Mouse (Mus musculus): ENCODE results near the gene Tmem132c. TPM values are rescaled to one million over a fixed set of nuclear protein-coding genes. Genes with fewer than 3 reads are reported as not detected.

Gene Tmem132c
- polyA plus RNA-seq, 1 experiment, result 0.06 TPM

DNA sequence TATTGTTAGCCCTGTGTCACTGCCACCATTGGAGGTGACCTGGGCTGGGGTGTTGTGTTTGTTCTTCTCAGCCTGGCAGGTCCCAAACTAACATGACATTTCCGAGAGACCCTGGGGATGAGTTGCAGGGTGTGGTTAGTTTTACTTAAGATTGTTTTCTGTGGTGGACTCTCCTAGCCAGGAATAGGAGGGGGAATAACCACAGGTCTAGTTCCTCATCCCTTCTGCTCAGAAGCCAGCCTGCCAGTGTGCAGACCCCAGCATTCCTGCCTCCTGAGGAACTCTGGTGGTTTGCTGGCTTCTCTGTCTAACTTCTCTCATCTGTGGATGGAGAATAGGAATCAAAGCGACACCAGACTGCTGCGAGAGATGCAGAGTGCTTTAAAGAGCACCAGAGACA is 240.7 kb downstream of the Tmem132c start:
- Histone ChIP-seq H3K79me2 (ENCODE audit: control insufficient read depth, insufficient read depth) (no peaks in the 10 kb centered on the region), H3K79me3 (ENCODE audit: low read depth) (no peaks in the 10 kb centered on the region), H3K36me3 (ENCODE audit: control insufficient read depth, insufficient read depth) (no peaks in the 10 kb centered on the region), H3K4me3 (ENCODE audit: insufficient read depth, poor library complexity, severe bottlenecking) (no peak overlapping the region), H3ac (ENCODE audit: control insufficient read depth, insufficient read length, low read depth) (no peak overlapping the region), H3K27me3 (ENCODE audit: control insufficient read depth, insufficient read depth, insufficient read length) (no peaks in the 10 kb centered on the region)
- TF ChIP-seq CEBPB (IDR thresholded peaks at IDR 0.05; ENCODE audit: low read depth) (no peak), MYOD1 (IDR thresholded peaks at IDR 0.05; ENCODE audit: control insufficient read depth, insufficient read length, low read depth) (no peak)

DNA sequence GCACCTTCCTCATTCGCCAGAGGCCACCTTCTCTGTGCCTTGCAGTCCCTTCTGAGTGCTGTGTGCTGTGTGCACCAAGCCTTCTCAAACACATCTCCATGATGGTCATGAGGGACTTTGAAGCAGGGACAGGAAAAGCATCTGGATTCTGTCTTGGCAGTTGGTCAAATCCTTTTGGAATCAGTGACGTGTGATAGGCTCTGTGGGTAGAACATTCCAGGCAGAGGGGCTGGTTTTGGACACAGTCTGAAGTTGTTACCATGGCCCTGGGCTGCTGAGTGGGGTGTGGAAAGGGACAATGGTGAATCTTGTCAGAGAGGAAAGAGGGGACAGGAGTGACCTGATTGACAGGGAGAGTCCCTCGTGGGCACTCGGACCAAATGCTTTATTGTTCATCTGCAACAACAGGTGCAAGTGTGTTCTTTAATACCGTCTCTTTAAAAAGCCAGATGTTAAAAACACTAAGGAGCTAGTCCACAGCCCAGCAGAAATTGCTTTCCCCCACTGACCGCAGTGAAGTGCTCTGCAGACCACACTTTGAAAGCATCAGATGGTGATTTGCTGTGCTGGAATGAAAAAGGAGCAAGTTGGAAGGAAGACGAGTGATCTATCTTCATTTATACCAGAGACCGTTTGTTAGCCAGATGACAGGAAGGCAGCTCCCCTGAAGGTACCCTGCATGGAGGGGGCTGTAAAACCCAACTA is 242.5 kb downstream of the Tmem132c start:
- H3K36me3 ChIP-seq (ENCODE audit: control insufficient read depth, insufficient read depth), result no peaks in the 10 kb centered on the region
- H3K79me2 ChIP-seq (ENCODE audit: control insufficient read depth, insufficient read depth), result no peaks in the 10 kb centered on the region
- no peak overlapping the region for H3K4me3 ChIP-seq (ENCODE audit: insufficient read depth, poor library complexity, severe bottlenecking)
- no peak overlapping the region for H3ac ChIP-seq (ENCODE audit: control insufficient read depth, insufficient read length, low read depth)
- H3K79me3 ChIP-seq (ENCODE audit: low read depth), result no peaks in the 10 kb centered on the region
- TF ChIP-seq MYOG (IDR thresholded peaks at IDR 0.05; ENCODE audit: control insufficient read depth, extremely low read depth, insufficient read length) (no peak), MYOD1 (IDR thresholded peaks at IDR 0.05; ENCODE audit: control insufficient read depth, insufficient read length, low read depth) (no peak), FOSL1 (IDR thresholded peaks at IDR 0.05; ENCODE audit: insufficient read depth, low read length, poor library complexity, severe bottlenecking) (no peak)
- H3K27me3 ChIP-seq (ENCODE audit: control insufficient read depth, insufficient read depth, insufficient read length), result no peaks in the 10 kb centered on the region

DNA sequence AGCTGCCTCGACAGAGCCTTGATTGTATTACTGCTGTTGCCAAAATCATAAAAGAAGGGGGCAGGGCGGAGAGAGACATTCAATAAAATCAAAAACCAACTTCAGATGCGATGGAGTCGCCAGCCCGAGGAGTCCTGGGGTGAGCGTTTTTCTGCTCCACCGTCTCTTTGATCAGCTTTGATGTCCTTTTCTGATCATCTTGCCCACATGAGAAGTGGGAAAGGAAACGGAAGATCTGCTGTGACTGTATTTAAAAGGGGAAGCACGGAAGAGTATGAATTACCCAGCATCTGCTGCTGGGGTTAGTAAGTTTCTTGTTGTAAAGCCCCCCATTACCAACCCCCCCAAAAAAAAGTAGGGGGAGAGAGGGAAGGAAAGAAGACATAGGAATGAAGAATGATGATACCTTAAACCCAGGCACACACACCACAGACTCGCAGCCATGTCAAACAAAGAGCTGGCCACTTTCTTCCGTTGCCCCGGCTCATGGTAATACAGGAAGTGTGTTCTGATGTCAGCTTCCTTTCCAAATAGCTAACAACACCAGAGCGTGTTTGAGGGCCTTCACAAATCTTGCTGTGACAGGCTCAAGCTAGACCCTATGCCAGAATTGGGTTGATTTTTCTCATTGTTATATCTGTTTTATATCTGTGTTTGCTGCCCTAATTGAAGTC is 243.3 kb downstream of the Tmem132c start:
- Histone ChIP-seq H3K79me3 (ENCODE audit: low read depth) (no peaks in the 10 kb centered on the region), H3K36me3 (ENCODE audit: control insufficient read depth, insufficient read depth) (no peaks in the 10 kb centered on the region), H3K79me2 (ENCODE audit: control insufficient read depth, insufficient read depth) (no peaks in the 10 kb centered on the region), H3K27me3 (ENCODE audit: control insufficient read depth, insufficient read depth, insufficient read length) (no peaks in the 10 kb centered on the region), H3ac (ENCODE audit: control insufficient read depth, insufficient read length, low read depth) (no peak overlapping the region), H3K4me3 (ENCODE audit: insufficient read depth, poor library complexity, severe bottlenecking) (no peak overlapping the region)
- TF ChIP-seq CTCF (IDR thresholded peaks at IDR 0.05; ENCODE audit: control insufficient read depth, insufficient read depth, insufficient read length) (no peak), MYOD1 (IDR thresholded peaks at IDR 0.05; ENCODE audit: control insufficient read depth, insufficient read length, low read depth) (no peak), USF1 (IDR thresholded peaks at IDR 0.05; ENCODE audit: low read depth) (no peak), FOSL1 (IDR thresholded peaks at IDR 0.05; ENCODE audit: insufficient read depth, low read length, poor library complexity, severe bottlenecking) (no peak), MYOG (IDR thresholded peaks at IDR 0.05; ENCODE audit: control insufficient read depth, extremely low read depth, insufficient read length) (no peak), CEBPB (IDR thresholded peaks at IDR 0.05; ENCODE audit: low read depth) (no peak), MAX (IDR thresholded peaks at IDR 0.05) (no peak)

DNA sequence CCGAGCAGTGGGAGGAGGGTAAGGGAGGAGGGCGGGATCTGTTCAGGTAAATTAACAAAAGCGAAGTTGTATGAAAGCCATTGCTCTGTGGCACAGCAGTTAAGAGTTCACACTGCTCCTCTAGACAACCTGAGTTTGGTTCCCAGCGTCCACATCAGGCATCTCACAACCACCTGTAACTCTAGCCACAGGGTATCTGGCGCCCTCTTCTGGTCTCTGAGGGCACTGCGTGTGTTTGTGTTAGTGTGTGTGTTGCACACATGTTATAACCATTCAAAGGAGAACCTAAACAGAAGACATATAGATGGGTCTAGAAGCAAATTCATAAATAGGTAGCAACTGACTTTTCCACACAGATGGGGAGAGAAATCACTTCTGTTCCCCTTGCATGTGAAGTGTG is 245.6 kb downstream of the Tmem132c start:
- Histone ChIP-seq H3K36me3 (ENCODE audit: control insufficient read depth, insufficient read depth) (no peaks in the 10 kb centered on the region), H3K4me3 (ENCODE audit: insufficient read depth, poor library complexity, severe bottlenecking) (no peak overlapping the region), H3K79me3 (ENCODE audit: low read depth) (no peaks in the 10 kb centered on the region), H3K27me3 (ENCODE audit: control insufficient read depth, insufficient read depth, insufficient read length) (no peaks in the 10 kb centered on the region), H3K79me2 (ENCODE audit: control insufficient read depth, insufficient read depth) (no peaks in the 10 kb centered on the region), H3ac (ENCODE audit: control insufficient read depth, insufficient read length, low read depth) (no peak overlapping the region)
- TF ChIP-seq MYOD1 (IDR thresholded peaks at IDR 0.05; ENCODE audit: control insufficient read depth, insufficient read length, low read depth) (no peak), USF1 (IDR thresholded peaks at IDR 0.05; ENCODE audit: low read depth) (no peak), MYOG (IDR thresholded peaks at IDR 0.05; ENCODE audit: control insufficient read depth, extremely low read depth, insufficient read length) (no peak), MAX (IDR thresholded peaks at IDR 0.05) (no peak)

DNA sequence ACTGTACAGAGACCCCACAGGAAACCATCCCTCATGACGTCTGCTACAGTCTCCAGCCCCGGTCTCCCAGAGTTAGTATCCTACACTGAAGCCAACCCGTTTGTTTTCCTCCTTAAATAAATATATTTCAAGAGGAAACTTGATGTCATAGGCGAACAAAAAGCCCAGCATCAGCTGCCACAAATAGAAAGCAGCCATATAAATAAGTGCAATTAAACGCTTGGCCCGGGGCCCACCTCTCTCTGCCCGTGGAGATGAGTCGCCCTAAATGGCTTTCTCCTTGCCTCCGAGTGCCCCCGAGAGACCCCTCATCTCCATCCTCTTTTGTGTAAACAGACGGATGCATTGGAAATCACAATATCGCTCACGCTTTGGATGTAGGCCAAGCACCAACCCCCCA is 247.1 kb downstream of the Tmem132c start:
- no peaks in the 10 kb centered on the region for H3K79me2 ChIP-seq (ENCODE audit: control insufficient read depth, insufficient read depth)
- no peak overlapping the region for H3K4me3 ChIP-seq (ENCODE audit: insufficient read depth, poor library complexity, severe bottlenecking)
- H3K27me3 ChIP-seq (ENCODE audit: control insufficient read depth, insufficient read depth, insufficient read length), result no peaks in the 10 kb centered on the region
- no peak for TF ChIP-seq FOSL1 (IDR thresholded peaks at IDR 0.05; ENCODE audit: insufficient read depth, low read length, poor library complexity, severe bottlenecking)
- no peak for TF ChIP-seq MAX (IDR thresholded peaks at IDR 0.05)
- TF ChIP-seq USF1 (IDR thresholded peaks at IDR 0.05; ENCODE audit: low read depth), result no peak
- no peak for TF ChIP-seq CTCF (IDR thresholded peaks at IDR 0.05; ENCODE audit: control insufficient read depth, insufficient read depth, insufficient read length)
- no peak for TF ChIP-seq MYOD1 (IDR thresholded peaks at IDR 0.05; ENCODE audit: control insufficient read depth, insufficient read length, low read depth)
- TF ChIP-seq MYOG (IDR thresholded peaks at IDR 0.05; ENCODE audit: control insufficient read depth, extremely low read depth, insufficient read length), result no peak
- no peak for TF ChIP-seq CEBPB (IDR thresholded peaks at IDR 0.05; ENCODE audit: low read depth)
- no peaks in the 10 kb centered on the region for H3K79me3 ChIP-seq (ENCODE audit: low read depth)
- no peak overlapping the region for H3ac ChIP-seq (ENCODE audit: control insufficient read depth, insufficient read length, low read depth)
- no peaks in the 10 kb centered on the region for H3K36me3 ChIP-seq (ENCODE audit: control insufficient read depth, insufficient read depth)

DNA sequence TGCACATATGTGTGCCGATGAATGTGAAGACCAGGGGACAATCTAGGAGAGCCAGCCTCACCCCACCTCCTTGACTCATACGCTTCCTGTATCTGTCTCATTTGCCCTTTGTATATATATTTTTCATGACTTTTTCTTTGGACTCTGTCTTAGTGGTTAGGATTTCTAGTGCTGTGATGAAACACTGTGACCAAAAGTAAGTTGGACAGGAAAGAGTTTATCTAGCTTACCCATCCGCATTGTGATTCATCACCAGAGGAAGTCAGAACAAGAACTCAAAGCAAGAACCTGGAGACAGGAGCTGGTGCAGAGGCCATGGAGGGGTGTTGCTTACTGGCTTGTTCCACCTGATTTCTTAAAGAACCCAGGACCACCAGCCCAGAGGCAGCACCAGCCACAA is 250.1 kb downstream of the Tmem132c start:
- no peak overlapping the region for H3ac ChIP-seq (ENCODE audit: control insufficient read depth, insufficient read length, low read depth)
- no peaks in the 10 kb centered on the region for H3K36me3 ChIP-seq (ENCODE audit: control insufficient read depth, insufficient read depth)
- no peak overlapping the region for H3K4me3 ChIP-seq (ENCODE audit: insufficient read depth, poor library complexity, severe bottlenecking)
- no peak for TF ChIP-seq CEBPB (IDR thresholded peaks at IDR 0.05; ENCODE audit: low read depth)
- no peak for TF ChIP-seq FOSL1 (IDR thresholded peaks at IDR 0.05; ENCODE audit: insufficient read depth, low read length, poor library complexity, severe bottlenecking)
- TF ChIP-seq MYOD1 (IDR thresholded peaks at IDR 0.05; ENCODE audit: control insufficient read depth, insufficient read length, low read depth), result no peak
- no peak for TF ChIP-seq MAX (IDR thresholded peaks at IDR 0.05)
- no peak for TF ChIP-seq MYOG (IDR thresholded peaks at IDR 0.05; ENCODE audit: control insufficient read depth, extremely low read depth, insufficient read length)
- no peak for TF ChIP-seq CTCF (IDR thresholded peaks at IDR 0.05; ENCODE audit: control insufficient read depth, insufficient read depth, insufficient read length)
- no peak for TF ChIP-seq USF1 (IDR thresholded peaks at IDR 0.05; ENCODE audit: low read depth)
- H3K27me3 ChIP-seq (ENCODE audit: control insufficient read depth, insufficient read depth, insufficient read length), result no peaks in the 10 kb centered on the region
- H3K79me3 ChIP-seq (ENCODE audit: low read depth), result no peaks in the 10 kb centered on the region
- no peaks in the 10 kb centered on the region for H3K79me2 ChIP-seq (ENCODE audit: control insufficient read depth, insufficient read depth)
